Mouse (Mus musculus): ENCODE data around the gene Ky.

DNA sequence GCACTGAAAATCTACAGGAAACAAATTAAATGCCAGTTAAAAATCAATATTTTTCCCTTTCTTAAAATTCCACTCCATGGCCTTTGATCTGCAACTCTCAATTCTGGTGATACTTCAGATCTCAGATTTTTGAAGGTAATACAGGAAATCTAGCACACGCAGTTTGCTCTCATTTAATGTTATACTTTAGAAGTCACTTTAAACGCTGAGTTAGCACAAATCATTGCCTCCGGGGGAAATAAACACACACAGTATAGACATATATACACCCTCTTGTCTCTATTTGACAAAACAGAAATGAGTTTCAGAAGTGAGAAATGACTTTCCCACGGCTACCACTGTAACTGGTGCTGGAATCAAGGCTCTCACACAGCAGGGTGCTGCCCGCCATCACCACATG, 81.8 kb downstream of the Ky start:
- TF ChIP-seq GATA1 (IDR thresholded peaks at IDR 0.05; ENCODE audit: borderline replicate concordance, low read length), result no peak
- TF ChIP-seq FLI1 (IDR thresholded peaks at IDR 0.05; ENCODE audit: low read length), result no peak

Measured in megakaryocyte, embryonic 14.5 days (primary cell).